Mouse (Mus musculus) adrenal gland, postnatal 25 days (tissue): ENCODE measurements at regions not wholly inside any gene's neighbourhood (a gene's known extent, or its start where the extent isn't known, plus 50 kb on each side); places are given as distances from the start of the nearest gene placed in this dataset.

Experiments used
- DNase-seq: peaks from one replicate; pipeline ENCODE4 v3.0.0; 2021; ENCODE audit warnings: mixed read lengths

- DNase-seq = no peak
These were observed 816.2 kb downstream of the Efna5 start for GRCm38 (mm10) chr17:62064939-62065338.

GRCm38 (mm10) chr17:62058016-62058415, 823.1 kb downstream of the Efna5 start:
- no peak for DNase-seq

- DNase-seq = peak; percentile 4
These were observed 826.3 kb downstream of the Efna5 start for GRCm38 (mm10) chr17:62054801-62055200.

- DNase-seq = no peak
These were observed 832.1 kb downstream of the Efna5 start for GRCm38 (mm10) chr17:62048989-62049388.

- no peak for DNase-seq
These were observed 850.5 kb downstream of the Efna5 start for GRCm38 (mm10) chr17:62030614-62031013.
